Comparison of ENCODE assay signal across 8 mouse cellular contexts in genomic region chr2:138267852-138268513, GRCm38 (mm10). TPM values are rescaled to one million over a fixed set of nuclear protein-coding genes. Genes with fewer than 3 reads are reported as not detected.
DNase-seq lines count a peak whose midpoint lies in the region; ATAC-seq and TF ChIP-seq lines count a peak whose summit lies in the region.
"Had no signal": no experiment of that assay in that cellular context is flagged by ENCODE, and none has a peak within 500 bp of the region (broad histone marks: within the 10 kb centered on the region; RNA-seq: fewer than 3 reads in every experiment).

No protein-coding gene starts in this region.

- H3K4me3 ChIP-seq in kidney, adult 2 months (ENCODE audit: insufficient read depth, low read depth, low read length): no peak overlapping the region
- no peak overlapping the region for H3K4me3 ChIP-seq in thymus, adult 2 months (ENCODE audit: control insufficient read depth, insufficient read depth, low read length)
- H3K4me3 ChIP-seq in liver, embryonic 11.5 days (ENCODE audit: low read depth, low read length): no peak overlapping the region

- TF ChIP-seq POLR2A in kidney, adult 2 months (IDR thresholded peaks at IDR 0.05; ENCODE audit: low read depth, low read length): no peak
- TF ChIP-seq POLR2A in thymus, adult 2 months (IDR thresholded peaks at IDR 0.05; ENCODE audit: control insufficient read depth, extremely low read depth, insufficient read depth, low read length, poor library complexity): no peak

- ATAC-seq in liver, embryonic 11.5 days (replicated peaks; ENCODE audit: low FRiP score): no peak
- ATAC-seq: hindbrain, embryonic 16.5 days had no signal

- H3K4me2 ChIP-seq in liver, embryonic 11.5 days: 0 out of 2 replicates have a peak overlapping the region, but pooled peaks have one; percentile 3

- no peak overlapping the region for H3K9ac ChIP-seq in liver, embryonic 11.5 days (ENCODE audit: low read depth, low read length)

- H3K27me3 ChIP-seq in kidney, adult 2 months (replicated peaks; ENCODE audit: control insufficient read depth, insufficient read depth, low read length): no peaks in the 10 kb centered on the region
- H3K27me3 ChIP-seq in thymus, adult 2 months (ENCODE audit: control insufficient read depth, insufficient read depth, low read length): no peaks in the 10 kb centered on the region
- no peaks in the 10 kb centered on the region for H3K27me3 ChIP-seq in liver, embryonic 11.5 days (replicated peaks; ENCODE audit: control insufficient read depth, insufficient read depth, low read length)

- no peak overlapping the region for H3K27ac ChIP-seq in kidney, adult 2 months (ENCODE audit: insufficient read depth, low read depth, low read length)
- H3K27ac ChIP-seq in thymus, adult 2 months (ENCODE audit: control insufficient read depth, insufficient read depth, low read length): no peak overlapping the region
- H3K27ac ChIP-seq in liver, embryonic 11.5 days (ENCODE audit: low read depth, low read length): no peak overlapping the region

- peaks cover 19% of the 10 kb centered on the region for H3K4me1 ChIP-seq in kidney, adult 2 months (ENCODE audit: control insufficient read depth, insufficient read depth, low read length)
- H3K4me1 ChIP-seq in thymus, adult 2 months (replicated peaks; ENCODE audit: control insufficient read depth, insufficient read depth, low read length): no peaks in the 10 kb centered on the region
- H3K4me1 ChIP-seq in liver, embryonic 11.5 days (replicated peaks; ENCODE audit: control insufficient read depth, insufficient read depth, low read length): peaks cover 13% of the 10 kb centered on the region; the same call in 1 of the 2 replicates

- DNase-seq in kidney, adult 2 months: peak; percentile 41
- no peak for DNase-seq in kidney, adult 8-10 months
- peak; percentile 14 for DNase-seq in thymus, postnatal 25 days
- DNase-seq in thymus, adult 2 months: no peak
- no peak for DNase-seq in liver, embryonic 11.5 days (ENCODE audit: low spot score)
- no peak for DNase-seq in retina, postnatal 1 day
- no peak for DNase-seq in left cerebral cortex, adult 18-20 months (ENCODE audit: low spot score in 2 of 2)

- WGBS in kidney, adult 2 months: 42% methylated on average over 4 of the region's 4 CpGs
- 81% methylated on average over 4 of the region's 4 CpGs for WGBS in thymus, adult 2 months
- 42% methylated on average over 4 of the region's 4 CpGs for WGBS in liver, embryonic 11.5 days

- H3K9me3 ChIP-seq in liver, embryonic 11.5 days (ENCODE audit: control insufficient read depth, low read length): no peaks in the 10 kb centered on the region

- TF ChIP-seq CTCF in kidney, adult 2 months (conservative IDR thresholded peaks at IDR 0.05; ENCODE audit: insufficient read depth, insufficient read length, low read depth, low read length): no peak
- TF ChIP-seq CTCF in thymus, adult 2 months (IDR thresholded peaks at IDR 0.05; ENCODE audit: borderline replicate concordance, control insufficient read depth, extremely low read depth, insufficient read depth, low read length, poor library complexity): no peak

- H3K36me3 ChIP-seq in kidney, adult 2 months (ENCODE audit: control insufficient read depth, insufficient read depth, low read length): no peaks in the 10 kb centered on the region
- no peaks in the 10 kb centered on the region for H3K36me3 ChIP-seq in thymus, adult 2 months (ENCODE audit: control insufficient read depth, insufficient read depth, low read length)
- H3K36me3 ChIP-seq in liver, embryonic 11.5 days (ENCODE audit: control insufficient read depth, insufficient read depth, low read length): no peaks in the 10 kb centered on the region

RNA-seq across cellular contexts. Expression of gene Btbd3, which starts 11.6 kb away (rescaled TPM):
- polyA plus RNA-seq in kidney, adult 2 months (2012; rRNA removed): 6.7 and 6.9 TPM in 2 replicates
- 2.3 and 3.2 TPM in 2 replicates for polyA plus RNA-seq in thymus, adult 2 months (2012; rRNA removed)
- polyA plus RNA-seq in liver, embryonic 11.5 days (2014; fragmentation: Nextera tagmentation; extraction: Ambion mirVana): 8.2 and 8.8 TPM in 2 replicates
- total RNA-seq in left cerebral cortex, adult 18-20 months (2021): 100 to 1,000 TPM; 145 to 160 TPM

Comparison
In these comparisons a context has a peak if more than half of its experiments do, and no peak if none do; other contexts are left out.
1. DNase-seq: peak in kidney, adult 2 months (single experiment) and thymus, postnatal 25 days (single experiment); none in kidney, adult 8-10 months (0 of 2), thymus, adult 2 months (single experiment), liver, embryonic 11.5 days (single experiment), retina, postnatal 1 day (single experiment) and left cerebral cortex, adult 18-20 months (0 of 2).